Mouse (Mus musculus) spleen, embryonic (tissue): ENCODE measurements around the gene Gm10282.

Experiments used
- CTCF ChIA-PET: fragments of 350-600 bp; sonication (Branson Sonifier 250); formaldehyde crosslinking; loops from one replicate; lab custom pipeline; 2022; lab: Charles Lee

The Gm10282 gene

DNA sequence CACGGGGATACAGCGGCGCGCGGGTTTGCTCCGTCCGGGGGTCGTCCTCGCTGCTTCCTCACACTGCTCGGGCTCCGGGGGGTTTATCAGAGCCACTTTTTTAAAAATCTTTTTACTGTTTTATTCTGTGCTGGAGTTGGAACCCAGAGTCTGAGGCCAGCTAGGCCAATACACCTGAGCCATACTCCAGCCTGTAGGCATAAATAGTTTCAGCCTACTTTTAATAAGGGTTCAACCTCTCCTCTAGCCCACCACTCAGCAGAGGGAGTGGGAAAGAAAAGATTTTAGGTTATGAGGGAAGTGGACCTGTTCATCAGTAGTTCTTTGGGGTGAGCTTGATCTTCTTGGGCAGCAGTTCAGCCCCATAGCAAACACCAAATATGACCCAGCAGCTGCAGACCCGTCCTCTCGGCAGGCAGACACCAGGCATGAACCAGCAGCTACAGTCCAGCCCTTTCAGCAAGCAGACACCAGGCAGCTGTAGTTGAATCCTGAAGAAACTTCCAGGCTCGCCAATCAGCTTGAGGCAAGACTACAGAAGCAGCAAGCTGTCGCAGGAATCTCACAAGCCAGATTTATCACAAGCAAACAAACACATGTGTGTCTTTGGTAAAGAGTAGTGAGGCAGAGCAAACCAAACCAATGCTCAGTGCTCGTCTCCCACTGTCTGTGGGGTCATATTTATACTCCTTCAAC lies at the start of gene Gm10282:
Gene Gm10282 (minus strand): TSS at position 51 of the 696 bp plus-strand sequence.
- CTCF ChIA-PET: no interaction called here

DNA sequence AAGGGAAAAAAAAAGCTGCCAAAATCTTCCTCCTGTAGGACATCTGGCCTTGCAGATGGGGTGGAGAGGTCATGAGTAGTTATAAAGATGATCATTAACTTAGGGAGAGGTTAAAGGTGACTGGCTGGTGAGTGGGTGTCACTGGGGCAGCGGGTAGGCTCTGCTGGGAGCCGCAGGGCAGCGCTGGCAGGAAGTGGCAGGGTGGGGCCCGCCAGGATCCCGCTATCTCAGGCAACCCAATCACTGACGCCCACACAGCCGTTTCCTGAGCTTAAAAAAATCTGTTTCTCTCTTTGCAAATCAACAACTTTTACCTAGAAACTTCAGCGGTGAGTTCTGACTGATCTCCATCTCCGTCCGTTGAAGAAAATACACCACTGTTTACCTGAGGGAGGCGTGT lies 49.2 kb upstream of the Gm10282 start:
- CTCF ChIA-PET: interaction anchor here (0.5 to 1.5 kb wide), 2 partner anchors 32 to 167 kb away, joined by 3 to 4 read pairs; no protein-coding TSS in a partner anchor

DNA sequence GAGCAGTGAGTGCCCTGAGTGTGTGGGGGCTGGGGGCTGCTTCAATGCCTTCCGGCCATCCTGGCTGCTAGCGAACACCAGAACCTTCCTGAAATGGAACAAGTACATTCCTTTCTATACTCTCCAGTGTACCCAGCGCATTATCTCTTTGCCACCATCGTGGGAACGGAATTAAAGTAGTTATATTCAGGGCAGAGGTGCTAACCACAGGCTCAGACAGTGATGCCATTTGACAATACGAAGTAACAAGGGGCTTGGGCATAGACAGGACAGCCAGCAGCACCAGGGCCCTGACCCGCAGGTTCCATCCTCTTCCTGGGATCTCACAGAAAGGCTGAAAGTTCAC lies 48.6 kb upstream of the Gm10282 start:
- CTCF ChIA-PET: interaction anchor here (0.5 to 1.5 kb wide), 2 partner anchors 31 to 167 kb away, joined by 3 to 4 read pairs; no protein-coding TSS in a partner anchor

DNA sequence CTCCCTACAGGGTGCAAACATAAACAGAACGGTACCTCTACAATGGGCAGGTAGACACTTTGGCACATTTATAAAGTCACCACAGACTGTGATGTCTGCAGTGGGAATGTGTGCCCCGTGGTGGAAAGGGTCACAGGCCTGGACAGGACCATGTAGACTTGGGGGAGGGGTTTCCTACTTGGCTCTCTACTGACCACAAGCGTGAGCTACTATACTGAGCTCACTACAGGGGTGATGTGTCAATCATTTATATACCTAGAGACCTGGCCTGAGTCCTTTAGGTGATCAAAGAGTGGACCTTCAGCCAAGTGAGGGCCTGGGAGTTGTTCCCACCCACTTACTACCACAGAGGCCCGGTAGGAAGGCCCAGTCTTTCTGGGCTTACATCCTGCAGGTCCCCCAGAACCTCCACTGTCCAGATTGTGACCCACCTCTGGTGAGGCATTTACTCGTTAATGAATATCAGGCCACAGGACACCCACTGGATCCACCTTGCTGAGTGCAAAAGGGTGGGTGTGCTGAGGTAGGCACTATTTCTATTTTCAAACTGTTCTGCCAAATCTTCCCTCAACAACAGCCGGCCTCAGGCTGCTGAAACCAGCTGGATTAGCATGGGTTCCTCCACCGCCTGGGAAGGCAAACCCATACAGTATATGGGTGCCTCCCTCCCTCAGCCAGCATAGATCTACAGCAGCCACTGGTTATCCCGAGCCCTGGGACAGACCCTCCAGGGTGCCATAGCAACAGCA lies 48.1 kb upstream of the Gm10282 start:
- CTCF ChIA-PET: interaction anchor here (0.7 kb wide), 1 partner anchor 216 kb away, joined by 3 read pairs; no protein-coding TSS in a partner anchor

DNA sequence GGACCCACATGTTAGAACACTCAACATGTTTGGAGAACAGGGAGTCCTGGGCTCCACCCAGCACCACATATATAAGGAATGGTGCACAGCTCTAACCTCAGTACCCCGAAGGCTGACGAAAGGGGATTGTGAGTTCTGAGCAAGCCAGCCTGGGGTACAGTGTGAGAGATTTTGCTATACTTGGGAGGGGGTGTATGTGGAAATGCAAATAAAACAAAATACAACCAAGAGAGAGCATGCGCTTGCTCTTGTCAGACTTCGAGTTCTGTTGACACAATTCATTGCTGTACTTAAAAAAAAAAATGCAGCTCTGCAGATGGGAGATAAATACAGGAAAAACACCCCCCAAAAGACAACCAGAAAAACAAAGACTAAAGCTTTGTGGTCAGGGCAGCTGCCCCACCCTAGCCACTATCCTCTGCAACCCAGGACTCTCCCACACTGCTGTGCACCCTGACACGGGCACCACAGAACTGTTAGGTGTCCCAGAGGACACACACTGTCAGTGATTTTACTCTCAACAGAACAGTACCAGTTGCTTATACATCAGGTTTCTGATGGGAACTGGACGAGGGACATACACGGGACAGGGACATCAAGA lies 46.4 kb upstream of the Gm10282 start:
- CTCF ChIA-PET: no interaction called here

DNA sequence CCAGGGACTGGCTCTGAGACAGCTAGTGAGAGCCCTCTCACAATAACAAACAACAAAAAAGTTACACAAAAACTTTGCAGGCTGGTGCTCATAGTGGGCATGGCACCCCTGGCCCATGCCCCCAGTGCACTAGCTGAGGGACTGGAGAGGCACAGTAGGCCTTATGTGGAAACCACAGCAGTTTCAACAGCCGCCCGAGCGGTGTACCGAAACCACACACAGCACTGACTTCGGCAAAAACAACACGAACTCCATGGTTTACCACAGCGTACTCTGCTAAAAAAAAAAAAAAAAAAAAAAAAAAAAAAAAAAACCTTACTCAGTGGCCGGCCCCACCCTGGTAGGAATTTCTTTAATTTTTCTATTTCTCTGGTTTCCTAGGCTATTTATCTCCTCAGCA lies 45.7 kb upstream of the Gm10282 start:
- CTCF ChIA-PET: no interaction called here

DNA sequence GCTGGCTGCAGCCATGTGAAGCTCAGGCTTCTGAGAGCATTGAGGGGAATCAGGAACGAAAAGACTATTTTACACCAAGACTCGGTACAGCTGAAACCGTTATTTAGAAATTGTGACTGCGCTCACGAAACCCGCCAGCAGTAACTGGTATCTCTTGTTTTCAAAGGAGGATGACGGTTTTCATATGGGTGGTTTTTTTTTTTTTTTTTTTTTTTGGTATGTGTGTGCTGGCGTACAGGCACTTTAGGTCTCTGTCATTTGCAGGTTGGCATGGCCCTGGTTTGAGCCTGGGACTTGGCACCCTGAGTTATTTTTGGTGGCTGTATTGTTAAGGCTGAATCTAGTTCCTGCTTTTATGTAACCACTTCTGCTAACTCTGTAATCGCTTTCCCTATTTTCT lies 44.8 kb upstream of the Gm10282 start:
- CTCF ChIA-PET: interaction anchor here (1.1 kb wide), 1 partner anchor 23 kb away, joined by 9 read pairs; no protein-coding TSS in a partner anchor

DNA sequence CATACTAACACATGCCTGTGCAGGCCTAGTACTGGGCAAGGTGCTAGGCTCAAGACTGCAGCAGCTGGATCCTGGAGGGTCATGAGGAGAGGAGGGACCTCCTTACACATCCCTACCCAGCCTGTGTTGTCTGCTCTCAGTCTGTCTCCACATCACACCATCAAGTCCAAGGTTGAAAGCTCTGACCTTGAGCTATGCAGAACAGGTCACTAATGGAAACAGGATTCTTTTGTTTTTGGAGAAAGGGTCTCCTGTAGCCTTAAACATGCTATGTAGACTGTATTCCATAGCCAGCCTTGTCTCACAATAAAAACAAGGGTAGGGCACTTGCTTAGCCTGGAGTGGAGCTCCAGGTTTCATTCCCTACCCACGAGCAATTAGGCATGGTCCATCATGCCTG lies 43.9 kb upstream of the Gm10282 start:
- CTCF ChIA-PET: interaction anchor here (1.1 kb wide), 1 partner anchor 22 kb away, joined by 9 read pairs; no protein-coding TSS in a partner anchor

DNA sequence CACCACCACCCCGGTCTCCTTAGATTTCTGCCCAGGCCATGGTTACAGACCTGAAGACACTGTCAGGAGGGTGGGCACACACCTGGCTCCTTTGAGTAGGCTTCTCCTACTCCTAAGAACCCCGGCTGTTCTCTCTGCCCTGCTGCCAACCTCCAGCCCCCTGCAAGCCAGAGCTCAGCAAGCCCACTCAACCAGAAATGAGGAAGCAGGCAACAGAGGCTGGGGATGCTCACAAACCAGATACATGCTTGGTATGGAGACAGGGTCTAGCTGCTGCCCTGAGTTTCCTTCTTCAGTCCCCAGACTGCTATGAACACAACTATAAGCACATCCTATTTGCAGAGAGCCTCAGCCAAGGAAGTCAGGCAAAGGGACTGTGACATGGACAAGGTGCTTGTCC lies 43.1 kb upstream of the Gm10282 start:
- CTCF ChIA-PET: no interaction called here

DNA sequence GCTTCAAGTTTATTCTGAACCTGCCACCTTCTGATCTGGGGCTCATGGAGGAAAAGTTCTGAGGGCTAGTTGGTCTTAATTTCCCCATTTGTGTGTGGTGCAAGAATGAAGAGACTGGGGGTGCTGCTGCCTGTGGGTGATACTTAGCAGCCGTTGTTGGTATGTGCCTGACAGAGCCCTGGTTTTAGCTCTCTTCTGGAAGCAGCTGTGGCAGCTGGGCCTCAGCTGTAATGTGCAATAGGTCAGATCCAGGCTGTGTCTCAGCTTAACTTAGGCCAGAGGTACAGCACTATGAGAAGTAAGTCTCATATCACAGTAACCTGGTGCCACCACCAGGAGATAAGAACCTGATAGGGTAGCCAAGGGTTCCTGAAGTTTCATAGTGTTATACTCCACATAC lies 42.5 kb upstream of the Gm10282 start:
- CTCF ChIA-PET: interaction anchor here (0.7 kb wide), 1 partner anchor 12 kb away, joined by 3 read pairs; no protein-coding TSS in a partner anchor

DNA sequence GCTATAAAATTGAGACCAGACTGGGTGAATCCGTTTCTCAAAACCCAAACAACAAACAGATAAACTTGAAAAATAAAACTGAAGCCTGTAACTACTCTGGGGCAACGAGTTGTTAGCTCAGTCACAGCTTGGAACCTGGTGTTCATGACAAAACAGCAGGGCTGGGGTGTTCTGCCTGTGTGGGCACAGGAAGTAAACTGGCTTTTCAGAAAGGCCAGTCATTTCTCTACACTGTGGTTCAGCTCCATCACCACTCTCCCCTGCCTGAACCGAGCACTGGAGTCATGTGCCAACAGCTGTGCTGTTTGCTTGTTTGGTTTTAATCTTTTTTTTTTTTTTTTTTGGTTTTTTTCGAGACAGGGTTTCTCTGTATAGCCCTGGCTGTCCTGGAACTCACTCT lies 38.7 kb upstream of the Gm10282 start:
- CTCF ChIA-PET: interaction anchor here (0.6 to 1.9 kb wide), 2 partner anchors 16 to 413 kb away, joined by 3 to 6 read pairs; no protein-coding TSS in a partner anchor

DNA sequence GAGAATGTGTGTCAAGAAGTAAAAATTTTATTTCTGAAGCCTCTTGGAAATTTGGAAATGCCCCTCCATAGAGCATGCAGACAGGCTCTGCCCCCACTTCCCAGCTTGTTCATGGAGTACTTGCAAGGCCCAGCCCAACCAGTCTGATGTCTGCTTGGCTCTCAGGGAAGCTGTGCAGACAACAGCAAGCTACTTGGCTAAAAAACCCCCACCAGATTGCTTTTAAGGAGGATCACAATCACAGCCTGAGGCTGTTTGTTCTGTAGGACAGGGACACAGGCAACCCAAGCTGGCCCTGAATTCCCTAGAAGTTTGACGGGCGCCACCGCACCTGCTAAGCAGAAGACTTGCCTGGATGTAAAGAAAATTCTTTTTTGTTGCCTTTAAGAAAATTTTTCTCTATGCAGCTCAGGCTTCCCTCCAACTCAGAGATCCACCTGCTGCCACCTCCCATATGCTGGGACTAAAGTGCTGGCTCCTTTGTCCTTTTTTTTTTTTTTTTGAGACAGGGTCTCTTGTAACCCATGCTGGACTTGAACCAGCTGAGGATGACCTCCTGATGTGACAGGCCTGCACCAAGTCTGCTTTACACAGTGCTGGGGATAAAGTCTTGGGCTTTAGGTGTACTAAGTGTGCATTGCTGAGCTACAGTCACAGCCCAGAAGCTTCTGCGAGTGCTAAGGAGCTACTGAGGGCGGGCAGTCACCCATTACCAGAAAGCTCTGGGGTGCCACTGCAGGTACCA lies 37.7 kb upstream of the Gm10282 start:
- CTCF ChIA-PET: interaction anchor here (0.6 to 1.9 kb wide), 5 partner anchors 17 to 412 kb away, joined by 3 to 6 read pairs (median 3); no protein-coding TSS in a partner anchor

DNA sequence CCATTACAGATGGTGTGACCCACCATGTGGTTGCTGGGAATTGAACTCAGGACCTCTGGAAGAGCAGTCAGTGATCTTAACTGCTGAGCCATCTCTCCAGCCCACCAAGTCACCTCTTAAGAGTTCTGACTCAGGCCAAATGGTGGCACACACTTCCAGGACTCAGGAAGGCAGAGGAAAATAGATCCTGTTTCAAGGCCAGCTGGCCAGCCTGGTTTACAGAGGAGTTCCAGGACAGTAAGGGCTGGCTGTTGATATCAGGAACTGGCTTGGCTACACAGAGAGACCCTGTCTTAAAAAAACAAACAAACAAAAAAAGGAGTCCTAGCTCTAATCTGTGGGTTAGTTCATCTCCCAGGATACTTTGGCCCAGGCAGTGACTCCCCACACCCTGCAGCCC lies 32.0 kb upstream of the Gm10282 start:
- CTCF ChIA-PET: no interaction called here

DNA sequence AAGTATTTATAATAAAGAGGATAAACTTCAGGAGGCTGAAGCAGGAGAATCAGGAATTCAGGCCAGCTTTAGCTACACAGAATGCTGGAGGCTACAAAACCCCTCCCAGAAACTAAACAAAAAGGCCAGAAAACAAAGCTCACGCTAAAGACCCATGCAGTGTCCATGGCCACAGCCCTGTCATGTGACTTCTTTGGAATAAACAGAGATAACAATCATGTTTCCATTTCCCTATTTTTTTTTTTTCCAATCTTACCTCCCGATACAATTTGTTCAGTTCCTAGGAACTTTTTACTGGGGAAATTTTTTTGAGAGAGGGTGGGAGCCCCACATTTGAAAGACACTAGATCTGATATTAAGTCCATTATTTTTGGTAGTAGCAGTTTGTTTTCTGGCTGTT lies 31.2 kb upstream of the Gm10282 start:
- CTCF ChIA-PET: interaction anchor here (0.6 kb wide), 1 partner anchor 318 kb away, joined by 6 read pairs; no protein-coding TSS in a partner anchor

DNA sequence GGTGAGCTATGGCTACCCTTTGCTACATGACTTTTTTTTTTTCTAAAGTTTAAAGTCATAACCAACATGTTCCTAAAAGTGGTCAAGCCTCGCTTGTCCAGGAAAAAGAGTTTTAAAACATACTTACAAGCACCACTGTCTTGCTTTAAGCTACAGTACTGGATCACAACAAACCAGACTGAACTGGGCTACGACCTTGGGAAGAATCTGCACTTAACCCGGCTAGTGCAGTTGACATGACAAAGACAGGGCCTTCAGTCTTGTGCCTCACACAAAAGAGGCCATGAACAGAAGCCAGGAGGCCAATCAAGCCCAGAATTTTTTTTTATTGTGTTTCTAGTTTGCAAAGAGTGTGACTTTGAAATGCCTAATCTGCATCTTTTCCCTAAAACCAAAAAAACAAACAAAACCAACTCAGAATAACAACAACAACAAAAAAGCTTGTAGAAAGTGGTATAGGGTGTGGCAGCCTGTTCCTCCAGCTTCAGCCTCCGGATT lies 29.1 kb upstream of the Gm10282 start:
- CTCF ChIA-PET: no interaction called here

DNA sequence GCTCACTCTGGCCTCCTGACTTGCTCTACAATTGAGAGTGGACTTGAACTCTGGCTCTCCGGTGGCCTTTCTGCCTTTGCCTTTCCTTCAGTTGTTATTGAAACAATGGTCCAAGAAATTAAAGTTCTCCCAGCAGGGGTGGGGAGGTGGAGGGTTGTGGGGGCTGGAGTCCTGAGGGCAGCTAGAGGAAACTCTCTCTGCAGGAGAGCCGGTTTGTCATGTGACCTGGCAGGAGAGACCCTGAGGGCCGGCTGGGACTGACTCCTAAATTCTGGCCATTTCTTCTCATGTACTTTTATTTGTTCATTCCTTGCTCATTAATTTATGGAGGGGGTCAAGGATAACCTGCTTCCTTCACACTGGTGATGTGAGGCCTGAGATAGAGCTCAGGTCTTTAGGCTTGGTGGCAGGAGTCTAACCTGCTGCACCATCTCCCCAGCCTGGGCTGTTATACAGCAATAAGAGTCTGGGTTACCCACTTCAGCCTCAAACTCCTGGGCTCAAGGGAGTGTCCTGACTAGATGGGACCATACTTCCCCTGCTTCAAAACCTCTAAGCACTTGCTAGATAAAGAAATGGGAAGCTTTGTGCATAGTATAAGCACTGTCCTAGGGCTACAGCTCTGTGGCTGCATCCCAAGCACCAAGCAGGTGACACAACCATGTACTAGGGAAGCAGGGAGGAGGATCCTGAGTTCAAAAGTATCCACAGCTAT lies 28.5 kb upstream of the Gm10282 start:
- CTCF ChIA-PET: interaction anchor here (1.6 kb wide), 1 partner anchor 32 kb away, joined by 3 read pairs; no protein-coding TSS in a partner anchor

DNA sequence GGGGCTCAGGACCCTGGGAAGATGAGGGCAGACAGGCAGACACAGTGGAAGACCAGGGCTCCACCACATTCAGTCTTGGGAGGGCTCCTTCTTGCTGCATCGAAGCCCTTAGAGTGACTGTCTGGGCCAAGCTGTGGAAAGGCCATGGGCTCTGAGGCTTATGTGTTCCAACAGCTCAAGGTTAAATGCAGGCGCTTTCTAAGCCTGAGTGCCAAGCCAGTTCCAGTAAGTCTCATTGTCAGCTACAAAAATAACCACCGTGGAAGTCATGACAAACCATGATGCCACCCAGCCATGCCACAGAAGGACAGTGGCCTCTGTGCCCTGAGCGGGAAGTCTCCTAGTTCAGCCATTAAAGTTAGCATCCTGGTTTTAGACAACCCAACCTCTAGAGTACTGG lies 26.6 kb upstream of the Gm10282 start:
- CTCF ChIA-PET: no interaction called here

DNA sequence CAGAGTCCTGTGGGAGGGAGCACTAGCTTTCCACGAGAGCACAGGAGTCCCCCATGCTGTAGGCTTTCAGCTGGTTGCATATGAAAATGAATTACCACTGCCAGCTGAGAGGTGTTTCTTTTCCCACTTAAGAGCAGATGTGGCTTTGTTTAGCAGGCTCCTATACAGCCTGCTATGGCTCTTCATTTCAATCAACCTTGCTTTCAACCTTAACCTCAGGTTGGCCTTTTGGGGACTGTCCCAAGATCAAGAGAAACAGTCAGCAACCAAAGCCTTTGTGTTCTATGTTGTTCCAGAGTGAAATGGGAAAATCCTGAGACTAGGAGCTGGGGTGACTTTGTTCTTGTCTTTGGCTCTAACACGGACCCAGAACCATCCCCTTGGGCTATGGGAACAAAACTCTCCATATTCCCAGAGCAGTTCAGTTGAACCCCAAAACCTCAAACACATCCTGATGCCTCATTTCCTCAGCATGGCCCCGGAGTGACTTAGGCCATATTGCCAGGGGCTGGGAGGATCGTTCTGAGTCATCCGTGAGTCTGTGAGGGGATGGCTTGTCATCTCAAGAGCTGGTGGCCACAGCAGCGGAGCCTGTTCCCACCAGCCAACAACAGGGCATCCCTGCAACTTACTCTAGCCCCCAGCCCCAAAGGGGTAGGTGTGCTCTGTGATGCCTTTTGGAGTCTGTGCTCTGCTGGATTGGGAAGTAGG lies 25.9 kb upstream of the Gm10282 start:
- CTCF ChIA-PET: interaction anchor here (0.5 kb wide), 1 partner anchor 30 kb away, joined by 7 read pairs; no protein-coding TSS in a partner anchor

DNA sequence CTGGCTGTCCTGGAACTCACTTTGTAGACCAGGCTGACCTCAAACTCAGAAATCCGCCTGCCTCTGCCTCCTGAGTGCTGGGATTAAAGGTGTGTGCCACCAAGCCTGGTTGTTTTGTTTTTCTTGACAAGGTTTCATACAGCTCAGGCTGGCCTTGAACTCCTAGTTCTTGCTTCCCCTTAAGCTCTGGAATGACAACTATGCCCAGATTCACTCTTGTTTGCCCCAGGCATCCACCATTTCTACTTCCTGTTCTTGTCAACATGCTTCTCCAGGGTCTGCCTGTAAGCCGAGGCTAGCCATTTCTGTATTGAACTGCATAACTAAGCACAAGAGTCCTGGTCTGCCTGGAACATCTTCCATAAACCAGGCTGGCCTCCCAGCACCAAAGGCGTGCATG lies 24.1 kb upstream of the Gm10282 start:
- CTCF ChIA-PET: no interaction called here

DNA sequence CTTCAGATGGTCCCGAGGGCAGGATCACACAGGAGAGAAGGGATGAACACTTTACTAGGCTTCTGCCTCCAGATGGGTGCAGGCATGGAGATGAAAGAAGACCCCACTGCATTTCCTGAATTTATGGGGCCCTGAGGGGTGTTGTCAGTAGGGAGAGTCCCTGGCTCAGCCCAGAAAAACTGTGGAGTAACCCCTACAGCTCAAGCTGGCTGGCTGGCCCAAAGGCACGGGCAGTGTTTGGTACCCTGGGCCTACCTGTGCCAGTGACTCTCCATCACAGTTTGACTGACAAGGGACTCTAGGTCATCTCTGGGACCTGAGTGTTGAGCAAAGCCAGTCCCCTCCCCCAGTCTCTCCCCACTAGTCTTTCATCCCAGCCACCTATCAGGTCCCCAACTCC lies 19.6 kb upstream of the Gm10282 start:
- CTCF ChIA-PET: interaction anchor here (0.6 to 1.2 kb wide), 3 partner anchors 38 to 61 kb away, joined by 3 to 6 read pairs (median 3); no protein-coding TSS in a partner anchor
